Mouse (Mus musculus): ENCODE results near the gene Galt. TPM values are rescaled to one million over a fixed set of nuclear protein-coding genes. Genes with fewer than 3 reads are reported as not detected.

The Galt gene
- polyA plus RNA-seq (2015; fragmentation: Nextera tagmentation; extraction: Ambion mirVana), result 43.4 and 47.9 TPM in 2 replicates

DNA sequence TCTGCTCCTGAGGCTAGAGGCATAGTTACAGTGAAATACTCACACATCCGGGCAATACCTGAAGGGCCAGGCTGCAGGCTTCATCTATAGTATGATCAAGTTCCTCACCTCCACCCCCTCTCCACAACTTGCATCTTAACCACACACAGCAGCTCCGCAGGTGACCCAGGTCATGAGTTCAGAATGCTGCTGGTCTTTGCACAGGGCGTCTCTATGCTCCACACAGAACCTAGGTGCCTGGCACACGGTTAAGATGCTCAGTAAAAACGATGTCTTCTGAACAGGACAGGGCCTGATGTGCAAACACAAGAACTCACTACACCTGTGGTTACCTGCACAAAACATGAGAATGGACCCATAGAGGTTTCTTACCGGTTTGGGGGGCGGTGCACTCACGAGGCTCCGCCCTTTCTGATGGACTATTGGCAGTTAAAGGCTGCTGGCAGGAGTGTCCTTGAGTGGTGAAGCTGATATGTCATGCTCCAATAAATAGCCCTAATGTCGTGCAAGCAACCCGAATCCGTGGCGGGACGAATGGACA, at the start of gene Galt:
TSS of gene Galt (plus strand) at position 432 of the 541 bp plus-strand sequence.
- H3K9ac ChIP-seq, result peak within 1 kb of the TSS; percentile 77
- H3K9me3 ChIP-seq, result no peaks in the 10 kb centered on the region
- no peaks in the 10 kb centered on the region for H3K27me3 ChIP-seq
- H3K27ac ChIP-seq, result peak within 1 kb of the TSS; percentile 93
- H3K4me2 ChIP-seq, result peak within 1 kb of the TSS; percentile 78
- H3K4me3 ChIP-seq, result peak within 1 kb of the TSS; percentile 65
- H3K36me3 ChIP-seq, result peaks cover 24% of the 10 kb centered on the region
- ATAC-seq (ENCODE audit: insufficient number of reproducible peaks, insufficient read depth, low FRiP score, low TSS enrichment, low read depth), result peak; percentile 16; the same call in 1 of the 2 replicates
- peaks cover 23% of the 10 kb centered on the region for H3K4me1 ChIP-seq
- 12% methylated on average over 14 of the region's 14 CpGs for WGBS

DNA sequence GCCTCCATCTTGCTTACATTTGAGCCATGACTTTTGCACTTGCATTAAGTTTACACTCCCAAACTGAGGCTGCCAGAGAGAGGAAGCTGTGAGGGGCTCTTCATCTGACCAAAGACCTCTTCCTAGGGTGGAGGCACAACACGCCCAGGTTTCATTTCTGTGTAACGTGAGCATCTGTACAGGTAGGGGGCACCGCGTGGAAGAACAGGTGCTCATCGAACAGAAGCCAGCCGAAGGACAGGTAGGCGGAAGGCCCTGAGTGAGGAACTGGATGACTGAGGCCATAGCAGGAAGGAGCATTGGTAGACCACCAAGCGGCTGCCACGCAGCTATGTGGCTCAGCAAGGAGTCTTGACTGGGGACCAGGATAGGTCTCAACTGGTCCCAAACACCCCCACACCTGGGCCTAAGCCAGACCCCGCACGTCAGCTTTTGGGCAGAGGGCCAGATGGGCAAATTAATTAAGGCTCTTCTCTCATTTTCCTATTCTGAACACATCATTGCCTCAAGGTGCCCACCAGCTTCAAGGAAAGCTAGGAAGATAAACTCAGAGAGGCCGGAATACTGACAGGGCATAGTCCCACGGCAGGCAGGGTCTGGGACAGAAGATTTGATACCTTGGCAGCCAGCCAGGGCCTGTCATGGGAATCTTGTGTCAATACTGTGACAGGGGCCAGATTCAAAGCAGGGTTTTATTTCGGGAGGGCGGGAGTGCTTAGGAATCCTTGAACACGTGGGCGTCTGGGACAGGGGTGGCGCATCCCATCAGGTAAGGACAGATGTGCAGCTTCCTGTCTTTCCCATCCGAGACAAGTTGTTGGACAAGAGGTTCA, 48.9 kb upstream of the Galt start:
- H3K36me3 ChIP-seq, result peaks cover 4% of the 10 kb centered on the region; the same call in 1 of the 2 replicates
- 0 out of 2 replicates have a peak overlapping the region, but pooled peaks have one; percentile 27 for H3K9ac ChIP-seq
- no peak overlapping the region for H3K4me3 ChIP-seq
- peaks cover 9% of the 10 kb centered on the region for H3K27me3 ChIP-seq
- H3K4me2 ChIP-seq, result no peak overlapping the region
- ATAC-seq (ENCODE audit: insufficient number of reproducible peaks, insufficient read depth, low FRiP score, low TSS enrichment, low read depth), result no peak
- no peak overlapping the region for H3K27ac ChIP-seq
- H3K9me3 ChIP-seq, result no peaks in the 10 kb centered on the region
- peaks cover 42% of the 10 kb centered on the region for H3K4me1 ChIP-seq
- WGBS, result 51% methylated on average over 19 of the region's 19 CpGs

- Histone ChIP-seq H3K36me3 (peaks cover 4% of the 10 kb centered on the region; the same call in 1 of the 2 replicates), H3K9ac (no peak overlapping the region), H3K27me3 (peaks cover 9% of the 10 kb centered on the region), H3K27ac (no peak overlapping the region; the same call in 1 of the 2 replicates), H3K4me3 (0 out of 2 replicates have a peak overlapping the region, but pooled peaks have one; percentile 6), H3K4me2 (peak overlapping the region; percentile 29), H3K9me3 (no peaks in the 10 kb centered on the region), H3K4me1 (peaks cover 52% of the 10 kb centered on the region)
- ATAC-seq (ENCODE audit: insufficient number of reproducible peaks, insufficient read depth, low FRiP score, low TSS enrichment, low read depth), result 0 out of 2 replicates have a peak, but pooled peaks have one; percentile 30
- 3% methylated on average over 13 of the region's 13 CpGs for WGBS
Measured at GRCm38 (mm10) chr4:41707011-41707535, 48.0 kb upstream of the Galt start.

DNA sequence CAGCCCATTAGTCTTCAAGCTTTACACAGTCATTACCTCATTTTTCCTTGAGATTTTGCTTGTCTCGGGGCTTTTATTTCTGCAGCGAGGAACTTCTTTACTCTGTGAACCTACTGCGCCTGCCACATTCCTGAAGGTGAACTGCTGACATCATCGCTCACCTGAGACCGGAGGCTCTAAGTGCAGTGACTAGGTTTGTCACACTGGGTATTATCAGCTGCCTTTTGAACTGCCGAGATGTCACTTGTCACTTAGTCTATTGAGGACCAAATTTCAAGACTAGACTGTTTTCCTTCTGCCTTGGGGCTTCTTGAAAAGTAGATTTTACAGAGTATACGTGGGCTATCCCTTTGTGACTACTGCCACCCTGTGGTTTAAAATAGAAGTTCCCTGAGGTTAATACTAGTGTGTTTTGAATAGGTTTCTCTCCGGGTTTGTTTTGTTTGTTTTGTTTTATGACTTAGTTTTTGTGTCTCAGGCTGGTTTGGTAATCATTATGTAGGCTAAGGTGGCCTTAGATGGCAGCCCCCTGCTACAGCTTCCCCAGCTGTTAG, 46.8 kb upstream of the Galt start:
- ATAC-seq (ENCODE audit: insufficient number of reproducible peaks, insufficient read depth, low FRiP score, low TSS enrichment, low read depth), result no peak
- peak overlapping the region; percentile 5; the same call in 1 of the 2 replicates for H3K4me2 ChIP-seq
- no peak overlapping the region for H3K27ac ChIP-seq
- H3K9ac ChIP-seq, result no peak overlapping the region
- peaks cover 59% of the 10 kb centered on the region for H3K4me1 ChIP-seq
- no peak overlapping the region for H3K4me3 ChIP-seq
- whole genome bisulfite sequencing, result 31% methylated on average over 8 of the region's 8 CpGs
- no peaks in the 10 kb centered on the region for H3K9me3 ChIP-seq
- H3K36me3 ChIP-seq, result peaks cover 8% of the 10 kb centered on the region; the same call in 1 of the 2 replicates
- H3K27me3 ChIP-seq, result peaks cover 9% of the 10 kb centered on the region

DNA sequence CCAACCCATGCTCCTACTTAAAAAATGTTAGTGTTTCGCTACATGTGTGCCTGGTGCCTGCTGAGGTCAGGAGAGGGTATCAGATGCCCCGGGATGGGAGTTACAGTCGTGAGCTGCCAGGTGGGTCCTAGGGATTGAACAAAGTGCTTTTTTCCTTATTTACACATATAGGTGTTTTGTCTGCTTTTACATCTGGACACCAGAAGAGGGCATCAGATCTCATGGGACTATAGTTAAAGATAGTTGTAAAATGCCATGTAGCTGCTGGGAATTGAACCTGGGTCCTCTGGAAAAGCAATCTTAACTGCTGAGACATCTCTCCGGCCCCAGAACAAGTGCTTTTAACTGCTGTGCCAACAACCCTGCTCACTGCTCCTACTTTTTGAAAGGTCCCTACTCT, 44.8 kb upstream of the Galt start:
- H3K36me3 ChIP-seq, result peaks cover 8% of the 10 kb centered on the region; the same call in 1 of the 2 replicates
- H3K4me1 ChIP-seq, result peaks cover 59% of the 10 kb centered on the region
- no peak overlapping the region for H3K4me3 ChIP-seq
- H3K9me3 ChIP-seq, result no peaks in the 10 kb centered on the region
- ATAC-seq (ENCODE audit: insufficient number of reproducible peaks, insufficient read depth, low FRiP score, low TSS enrichment, low read depth), result no peak
- H3K27me3 ChIP-seq, result peaks cover 7% of the 10 kb centered on the region; the same call in 1 of the 2 replicates
- no peak overlapping the region for H3K4me2 ChIP-seq
- no peak overlapping the region for H3K9ac ChIP-seq
- WGBS, result 69% methylated on average over 4 of the region's 4 CpGs
- H3K27ac ChIP-seq, result no peak overlapping the region

DNA sequence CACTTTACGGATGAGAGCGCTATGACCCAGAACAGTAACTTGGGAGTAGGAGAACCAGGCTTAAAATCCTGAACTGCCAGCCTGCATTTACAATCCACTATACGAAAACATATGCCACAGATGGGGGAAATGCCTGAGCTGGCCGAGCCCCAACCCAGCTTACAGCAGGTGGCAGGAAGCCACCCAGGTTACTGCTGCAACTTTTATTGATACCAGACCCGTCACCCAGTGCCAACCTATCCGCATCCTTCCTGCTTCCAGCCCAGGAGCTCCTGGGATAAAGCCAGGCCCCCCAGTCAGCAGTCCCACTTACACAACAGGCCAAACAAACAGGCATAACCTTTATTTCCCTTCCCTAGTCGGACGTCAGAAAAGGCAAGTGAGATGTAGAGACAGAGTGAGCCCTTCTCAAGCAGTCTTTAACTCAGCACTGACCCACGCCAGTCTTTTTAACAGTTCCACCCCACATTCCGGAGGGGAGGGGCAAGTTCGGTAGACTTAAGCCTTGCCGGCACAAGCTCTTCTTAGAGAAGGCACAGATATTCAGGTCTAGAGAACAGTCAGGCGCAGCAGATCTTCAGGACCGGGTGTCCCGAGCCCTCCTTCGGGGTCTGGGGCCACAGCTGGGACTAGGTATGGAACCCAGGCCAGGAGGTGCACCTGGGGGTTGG, 43.2 kb upstream of the Galt start:
- Histone ChIP-seq H3K9me3 (no peaks in the 10 kb centered on the region), H3K27ac (peak overlapping the region; percentile 83), H3K36me3 (peaks cover 12% of the 10 kb centered on the region; the same call in 1 of the 2 replicates), H3K4me2 (peak overlapping the region; percentile 78), H3K9ac (peak overlapping the region; percentile 93), H3K4me3 (peak overlapping the region; percentile 82), H3K4me1 (peaks cover 54% of the 10 kb centered on the region), H3K27me3 (no peaks in the 10 kb centered on the region)
- ATAC-seq (ENCODE audit: insufficient number of reproducible peaks, insufficient read depth, low FRiP score, low TSS enrichment, low read depth), result no peak
- WGBS, result 66% methylated on average over 16 of the region's 16 CpGs

- no peaks in the 10 kb centered on the region for H3K9me3 ChIP-seq
- peak overlapping the region; percentile 82 for H3K4me3 ChIP-seq
- H3K4me1 ChIP-seq, result peaks cover 54% of the 10 kb centered on the region
- WGBS, result 43% methylated on average over 31 of the region's 31 CpGs
- no peaks in the 10 kb centered on the region for H3K27me3 ChIP-seq
- peak overlapping the region; percentile 83 for H3K27ac ChIP-seq
- H3K36me3 ChIP-seq, result peaks cover 17% of the 10 kb centered on the region
- H3K9ac ChIP-seq, result peak overlapping the region; percentile 93
- no peak for ATAC-seq (ENCODE audit: insufficient number of reproducible peaks, insufficient read depth, low FRiP score, low TSS enrichment, low read depth)
- H3K4me2 ChIP-seq, result peak overlapping the region; percentile 78
Measured at GRCm38 (mm10) chr4:41712421-41713196, 42.4 kb upstream of the Galt start.

DNA sequence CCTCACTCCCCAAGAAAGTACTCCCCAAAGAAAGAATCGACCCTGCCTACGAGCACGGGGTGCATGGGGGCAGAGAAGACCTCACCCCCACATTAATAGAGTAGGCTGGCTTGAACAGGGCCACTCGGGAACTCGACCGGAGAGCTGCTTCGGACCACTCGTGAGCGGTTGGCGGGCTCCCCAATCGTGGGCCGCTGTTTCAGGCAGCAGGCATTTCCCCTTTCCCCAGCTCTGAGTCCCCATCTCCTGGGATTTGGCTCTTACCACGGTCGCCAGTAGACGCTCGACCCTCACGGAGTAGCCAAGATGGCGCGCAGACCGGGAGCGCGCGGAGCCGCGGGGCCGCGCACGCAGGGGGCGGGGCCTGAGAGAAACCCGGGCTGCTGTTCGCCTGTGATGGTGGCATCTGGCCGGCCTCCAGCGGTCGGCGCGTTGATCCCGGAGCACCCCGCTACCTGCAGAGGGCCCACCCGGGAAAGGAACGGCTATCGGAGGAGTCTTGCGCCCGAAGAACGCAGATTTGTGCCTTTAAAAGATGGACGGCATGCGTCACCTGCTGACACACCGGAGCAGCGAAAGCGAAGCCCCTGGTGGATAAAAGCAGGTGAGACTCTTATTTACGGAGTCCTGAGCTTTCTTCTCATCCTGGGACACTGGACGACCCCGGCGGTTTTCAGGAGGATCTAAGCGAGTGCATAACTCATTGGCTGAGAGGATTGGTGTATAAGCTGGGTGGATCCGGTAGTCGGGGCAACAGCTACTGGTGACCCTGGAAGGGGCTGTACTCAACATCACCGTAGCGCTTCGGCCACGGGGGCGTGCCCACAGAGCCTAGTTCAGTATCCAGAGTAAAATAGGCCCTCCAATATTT, 41.6 kb upstream of the Galt start, which contains the start of gene Rpp25l:
TSS of gene Rpp25l (minus strand) at position 338 of the 871 bp plus-strand sequence.
- H3K4me1 ChIP-seq, result peaks cover 48% of the 10 kb centered on the region

GRCm38 (mm10) chr4:41714276-41714675, 40.8 kb upstream of the Galt start:
- H3K4me2 ChIP-seq, result peak overlapping the region; percentile 78
- peak overlapping the region; percentile 93; the same call in 1 of the 2 replicates for H3K9ac ChIP-seq
- no peaks in the 10 kb centered on the region for H3K9me3 ChIP-seq
- no peak for ATAC-seq (ENCODE audit: insufficient number of reproducible peaks, insufficient read depth, low FRiP score, low TSS enrichment, low read depth)
- H3K36me3 ChIP-seq, result peaks cover 31% of the 10 kb centered on the region
- H3K27me3 ChIP-seq, result no peaks in the 10 kb centered on the region
- peak overlapping the region; percentile 82 for H3K4me3 ChIP-seq
- H3K27ac ChIP-seq, result no peak overlapping the region
- peaks cover 48% of the 10 kb centered on the region for H3K4me1 ChIP-seq
- 11% methylated on average over 8 of the region's 8 CpGs for WGBS

More for the DNA sequence above, 41.6 kb upstream of the Galt start, which contains the start of gene Rpp25l:
- peak; percentile 38; the same call in 1 of the 2 replicates for ATAC-seq (ENCODE audit: insufficient number of reproducible peaks, insufficient read depth, low FRiP score, low TSS enrichment, low read depth)
- Histone ChIP-seq H3K9me3 (no peaks in the 10 kb centered on the region), H3K27me3 (no peaks in the 10 kb centered on the region), H3K36me3 (peaks cover 24% of the 10 kb centered on the region), H3K9ac (peak within 1 kb of the TSS; percentile 93), H3K27ac (peak within 1 kb of the TSS; percentile 83), H3K4me2 (peak within 1 kb of the TSS; percentile 78), H3K4me3 (peak within 1 kb of the TSS; percentile 82)
- WGBS, result under 1% methylated on average over 61 of the region's 61 CpGs
